15 mouse cellular contexts compared by ENCODE assay signal in genomic region chr4:88046280-88046679, GRCm38 (mm10). TPM values are rescaled to one million over a fixed set of nuclear protein-coding genes. Genes with fewer than 3 reads are reported as not detected.
A peak's percentile ranks its signal among the peaks of the same experiment; 100 is the strongest.
DNase-seq lines count a peak whose midpoint lies in the region; ATAC-seq and TF ChIP-seq lines count a peak whose summit lies in the region.
"Had no signal": no experiment of that assay in that cellular context is flagged by ENCODE, and none has a peak within 500 bp of the region (broad histone marks: within the 10 kb centered on the region; RNA-seq: fewer than 3 reads in every experiment).

No protein-coding gene starts in this region.

- no peaks in the 10 kb centered on the region for H3K36me3 ChIP-seq in stomach, postnatal 0 days (ENCODE audit: control insufficient read depth, insufficient read depth, low read length)
- H3K36me3 ChIP-seq: limb, embryonic 13.5 days had no signal

- 53% methylated on average over 8 of the region's 8 CpGs for WGBS in stomach, postnatal 0 days

- no peaks in the 10 kb centered on the region for H3K4me1 ChIP-seq in stomach, postnatal 0 days (replicated peaks; ENCODE audit: control insufficient read depth, insufficient read depth)
- H3K4me1 ChIP-seq: forebrain, embryonic 13.5 days; limb, embryonic 13.5 days had no signal

- no peak overlapping the region for H3K4me2 ChIP-seq in stomach, postnatal 0 days (replicated peaks; ENCODE audit: low read depth)
- H3K4me2 ChIP-seq: forebrain, embryonic 13.5 days; heart, embryonic 11.5 days; limb, embryonic 13.5 days had no signal

- H3K27me3 ChIP-seq in stomach, postnatal 0 days (ENCODE audit: control insufficient read depth, insufficient read depth, low read length), result no peaks in the 10 kb centered on the region
- H3K27me3 ChIP-seq: forebrain, embryonic 13.5 days; limb, embryonic 13.5 days had no signal

- H3K4me3 ChIP-seq in stomach, postnatal 0 days (ENCODE audit: low read depth, low read length), result no peak overlapping the region
- H3K4me3 ChIP-seq: forebrain, embryonic 13.5 days; gastrocnemius, adult 2 months; limb, embryonic 13.5 days; myocyte had no signal

- ATAC-seq in stomach, postnatal 0 days (ENCODE audit: low FRiP score, low TSS enrichment), result no peak
- ATAC-seq: forebrain, embryonic 13.5 days had no signal

- TF ChIP-seq CTCF in stomach, postnatal 0 days (IDR thresholded peaks at IDR 0.05; ENCODE audit: low read depth), result no peak

- DNase-seq in A20 (ENCODE audit: low read depth, low spot score), result peak; percentile 53
- DNase-seq in CD4-positive helper T cell, adult 2 months (ENCODE audit: low read depth, low spot score), result peak; percentile 76
- DNase-seq in induced T-regulatory cell, adult 2 months (ENCODE audit: low read depth), result peak; percentile 80
- DNase-seq in thymus, adult 18-20 months, result peak; percentile 9 to 37
- no peak for DNase-seq in stomach, postnatal 0 days (ENCODE audit: low spot score)
- no peak for DNase-seq in gastrocnemius, adult 8-10 months (ENCODE audit: low spot score in 2 of 2)
- no peak for DNase-seq in kidney, adult 8-10 months
- DNase-seq: adrenal gland, postnatal 25 days; gastrocnemius, adult 2 months; heart, postnatal 4 days; kidney, adult 18-20 months had no signal

- no peak overlapping the region for H3K9ac ChIP-seq in stomach, postnatal 0 days (ENCODE audit: low read length)
- H3K9ac ChIP-seq: forebrain, embryonic 13.5 days; limb, embryonic 13.5 days had no signal

- TF ChIP-seq EP300 in stomach, postnatal 0 days (optimal IDR thresholded peaks at IDR 0.05), result no peak

- no peak overlapping the region for H3K27ac ChIP-seq in stomach, postnatal 0 days (replicated peaks)
- H3K27ac ChIP-seq: forebrain, embryonic 13.5 days; gastrocnemius, adult 2 months; limb, embryonic 13.5 days had no signal

- no peaks in the 10 kb centered on the region for H3K9me3 ChIP-seq in stomach, postnatal 0 days (ENCODE audit: control insufficient read depth, low read length)
- H3K9me3 ChIP-seq: forebrain, embryonic 13.5 days; limb, embryonic 13.5 days had no signal

RNA-seq across cellular contexts. Expression of gene Mllt3, which starts 13.1 kb away (rescaled TPM):
- 82.5 and 82.9 TPM in 2 replicates for polyA plus RNA-seq in stomach, postnatal 0 days (2015; fragmentation: Nextera tagmentation; extraction: Ambion mirVana)
- total RNA-seq in gastrocnemius, adult 8-10 months (2022), result 100 to 1,000 TPM; 152 to 188 (median 173) TPM

RNA-seq across cellular contexts. Expression of gene Focad, which starts 48.1 kb away (rescaled TPM):
- 6.5 and 6.8 TPM in 2 replicates for polyA plus RNA-seq in stomach, postnatal 0 days (2015; fragmentation: Nextera tagmentation; extraction: Ambion mirVana)
- 10 to 100 TPM; 10.0 to 14.7 (median 11.2) TPM for total RNA-seq in gastrocnemius, adult 8-10 months (2022)

Comparison
In these comparisons a context has a peak if more than half of its experiments do, and no peak if none do; other contexts are left out.
1. DNase-seq: peak in A20 (single experiment), CD4-positive helper T cell, adult 2 months (single experiment), induced T-regulatory cell, adult 2 months (single experiment) and thymus, adult 18-20 months (2 of 2); none in stomach, postnatal 0 days (single experiment), gastrocnemius, adult 8-10 months (0 of 2) and kidney, adult 8-10 months (0 of 2).